Mouse (Mus musculus) lung, postnatal 25 days (tissue): ENCODE data around the gene Sf1.

ENCODE experiments used
- DNase-seq: peaks from one replicate; pipeline ENCODE4 v3.0.0; 2022; ENCODE audit warnings: low spot score

Sf1 gene

GRCm38 (mm10) chr19:6363411-6364240 is at the start of gene Sf1:
Gene Sf1 (plus strand): TSS chr19:6363690.
- peak; percentile 100 for DNase-seq

GRCm38 (mm10) chr19:6313796-6314195 is 49.7 kb upstream of the Sf1 start:
- DNase-seq: no peak

GRCm38 (mm10) chr19:6314513-6314912 is 49.0 kb upstream of the Sf1 start:
- peak; percentile 60 for DNase-seq

- no peak for DNase-seq
Measured at GRCm38 (mm10) chr19:6315573-6315972, 47.9 kb upstream of the Sf1 start.

- DNase-seq: no peak
Measured at GRCm38 (mm10) chr19:6318145-6318544, 45.3 kb upstream of the Sf1 start.

- DNase-seq: no peak
Measured at GRCm38 (mm10) chr19:6321358-6321757, 42.1 kb upstream of the Sf1 start.

GRCm38 (mm10) chr19:6321786-6322621 is 41.5 kb upstream of the Sf1 start:
- DNase-seq: peak; percentile 47

GRCm38 (mm10) chr19:6324751-6325150 is 38.7 kb upstream of the Sf1 start:
- no peak for DNase-seq

- DNase-seq: no peak
Measured at GRCm38 (mm10) chr19:6331178-6331577, 32.3 kb upstream of the Sf1 start.

- peak; percentile 74 for DNase-seq
Measured at GRCm38 (mm10) chr19:6331719-6332516, 31.6 kb upstream of the Sf1 start.

- DNase-seq: no peak
Measured at GRCm38 (mm10) chr19:6333761-6334595, 29.5 kb upstream of the Sf1 start.

- peak; percentile 98 for DNase-seq
Measured at GRCm38 (mm10) chr19:6334673-6335457, 28.6 kb upstream of the Sf1 start, which contains the start of gene Men1. Gene Men1 (plus strand): TSS chr19:6334979.

- no peak for DNase-seq
Measured at GRCm38 (mm10) chr19:6335458-6335827, 28.0 kb upstream of the Sf1 start.

- DNase-seq: no peak
Measured at GRCm38 (mm10) chr19:6336920-6337319, 26.6 kb upstream of the Sf1 start.

GRCm38 (mm10) chr19:6338171-6338570 is 25.3 kb upstream of the Sf1 start:
- no peak for DNase-seq

GRCm38 (mm10) chr19:6338716-6339115 is 24.8 kb upstream of the Sf1 start:
- no peak for DNase-seq

GRCm38 (mm10) chr19:6339191-6339590 is 24.3 kb upstream of the Sf1 start:
- no peak for DNase-seq

- DNase-seq: peak; percentile 85
Measured at GRCm38 (mm10) chr19:6339890-6340504, 23.5 kb upstream of the Sf1 start.

GRCm38 (mm10) chr19:6340524-6341452 is 22.7 kb upstream of the Sf1 start, which contains the start of gene Map4k2:
Gene Map4k2 (plus strand): TSS chr19:6341135.
- peak; percentile 92 for DNase-seq
